Comparison of ENCODE assay signal across 8 mouse cellular contexts in the genomic region with DNA sequence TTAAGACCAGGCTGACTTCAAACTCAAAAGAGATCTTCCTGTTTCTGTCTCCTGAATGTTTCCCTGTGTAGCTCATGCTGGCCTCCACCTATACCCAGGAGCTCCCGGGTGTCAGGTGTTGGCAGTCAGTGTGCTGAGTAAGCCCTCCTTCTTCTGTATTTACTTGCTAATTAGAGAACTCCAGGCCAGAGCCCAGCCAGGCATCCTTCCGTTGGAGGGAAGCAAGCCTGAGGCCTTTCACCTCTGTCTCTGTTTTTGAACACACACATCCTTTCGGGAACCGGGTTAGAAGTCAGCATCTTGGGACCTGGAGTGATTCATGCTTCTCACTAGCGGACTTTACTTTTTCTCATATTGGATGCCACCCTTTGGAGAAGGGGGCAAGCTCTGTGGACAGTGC. TPM values are rescaled to one million over a fixed set of nuclear protein-coding genes. Genes with fewer than 3 reads are reported as not detected.
A peak's percentile ranks its signal among the peaks of the same experiment; 100 is the strongest.
DNase-seq lines count a peak whose midpoint lies in the region; ATAC-seq and TF ChIP-seq lines count a peak whose summit lies in the region.

No protein-coding gene starts in this region.

- WGBS in heart, postnatal 0 days, result 61% methylated on average over 5 of the region's 5 CpGs
- WGBS in embryonic facial prominence, embryonic 11.5 days, result 63% methylated on average over 5 of the region's 5 CpGs
- WGBS in kidney, embryonic 16.5 days, result 57% methylated on average over 5 of the region's 5 CpGs
- 63% methylated on average over 5 of the region's 5 CpGs for WGBS in midbrain, postnatal 0 days

- no peak for TF ChIP-seq CTCF in heart, postnatal 0 days (IDR thresholded peaks at IDR 0.05; ENCODE audit: low read depth)
- TF ChIP-seq CTCF in midbrain, postnatal 0 days (IDR thresholded peaks at IDR 0.05), result no peak

- no peaks in the 10 kb centered on the region for H3K9me3 ChIP-seq in heart, postnatal 0 days (replicated peaks; ENCODE audit: control insufficient read depth, low read length)
- H3K9me3 ChIP-seq in embryonic facial prominence, embryonic 11.5 days (replicated peaks; ENCODE audit: control insufficient read depth, low read length), result no peaks in the 10 kb centered on the region
- no peaks in the 10 kb centered on the region for H3K9me3 ChIP-seq in kidney, embryonic 16.5 days (ENCODE audit: low read length)
- no peaks in the 10 kb centered on the region for H3K9me3 ChIP-seq in midbrain, postnatal 0 days (ENCODE audit: low read length)

- H3K27me3 ChIP-seq in heart, postnatal 0 days (ENCODE audit: control insufficient read depth, insufficient read depth, low read length), result no peaks in the 10 kb centered on the region
- no peaks in the 10 kb centered on the region for H3K27me3 ChIP-seq in embryonic facial prominence, embryonic 11.5 days (ENCODE audit: control insufficient read depth, insufficient read depth, low read length)
- H3K27me3 ChIP-seq in kidney, embryonic 16.5 days (ENCODE audit: insufficient read depth, low read length), result no peaks in the 10 kb centered on the region
- H3K27me3 ChIP-seq in midbrain, postnatal 0 days (ENCODE audit: insufficient read depth, low read length), result no peaks in the 10 kb centered on the region

- peak overlapping the region; percentile 97 for H3K27ac ChIP-seq in heart, postnatal 0 days (ENCODE audit: low read depth)
- H3K27ac ChIP-seq in embryonic facial prominence, embryonic 11.5 days (replicated peaks; ENCODE audit: low read depth, low read length), result no peak overlapping the region
- H3K27ac ChIP-seq in kidney, embryonic 16.5 days (ENCODE audit: low read length), result 0 out of 2 replicates have a peak overlapping the region, but pooled peaks have one; percentile 9
- no peak overlapping the region for H3K27ac ChIP-seq in midbrain, postnatal 0 days (ENCODE audit: low read depth, low read length)

- no peak for ATAC-seq in heart, postnatal 0 days (ENCODE audit: insufficient read depth, low read depth)
- no peak for ATAC-seq in embryonic facial prominence, embryonic 11.5 days (replicated peaks; ENCODE audit: insufficient number of reproducible peaks, low FRiP score, low TSS enrichment, low read depth)
- ATAC-seq in kidney, embryonic 16.5 days (ENCODE audit: low FRiP score, low TSS enrichment), result no peak
- no peak for ATAC-seq in midbrain, postnatal 0 days (ENCODE audit: low FRiP score)
- no peak for ATAC-seq in cerebellum, adult (ENCODE audit: insufficient number of reproducible peaks, low FRiP score, low TSS enrichment)

- no peak for DNase-seq in heart, postnatal 0 days (ENCODE audit: low spot score)
- DNase-seq in heart, adult 9 months (ENCODE audit: low spot score in 2 of 2), result no peak
- no peak for DNase-seq in embryonic facial prominence, embryonic 11.5 days (ENCODE audit: low spot score)
- no peak for DNase-seq in midbrain, postnatal 0 days (ENCODE audit: low spot score)
- DNase-seq in urinary bladder, adult 2 months (ENCODE audit: low spot score), result no peak
- DNase-seq in embryo, embryonic 10 days (ENCODE audit: low spot score), result no peak

- H3K36me3 ChIP-seq in heart, postnatal 0 days (replicated peaks; ENCODE audit: control insufficient read depth, insufficient read depth, low read length), result peaks cover 29% of the 10 kb centered on the region
- peaks cover 7% of the 10 kb centered on the region for H3K36me3 ChIP-seq in embryonic facial prominence, embryonic 11.5 days (replicated peaks; ENCODE audit: control insufficient read depth, insufficient read depth, low read depth, low read length)
- peaks cover 36% of the 10 kb centered on the region for H3K36me3 ChIP-seq in kidney, embryonic 16.5 days (ENCODE audit: insufficient read depth, low read length)
- peaks cover 13% of the 10 kb centered on the region for H3K36me3 ChIP-seq in midbrain, postnatal 0 days (ENCODE audit: insufficient read depth, low read length)

- peak overlapping the region; percentile 93 for H3K4me2 ChIP-seq in heart, postnatal 0 days (ENCODE audit: low read depth, low read length)
- H3K4me2 ChIP-seq in embryonic facial prominence, embryonic 11.5 days (ENCODE audit: low read depth, low read length), result peak overlapping the region; percentile 73
- peak overlapping the region; percentile 82 for H3K4me2 ChIP-seq in kidney, embryonic 16.5 days (replicated peaks; ENCODE audit: low read depth, low read length)
- peak overlapping the region; percentile 63 for H3K4me2 ChIP-seq in midbrain, postnatal 0 days (ENCODE audit: low read depth, low read length, poor library complexity, severe bottlenecking)

- peak overlapping the region; percentile 72 for H3K4me3 ChIP-seq in heart, postnatal 0 days (ENCODE audit: low read depth, low read length)
- peak overlapping the region; percentile 74; the same call in 1 of the 2 replicates for H3K4me3 ChIP-seq in embryonic facial prominence, embryonic 11.5 days (ENCODE audit: low read depth, low read length)
- H3K4me3 ChIP-seq in kidney, embryonic 16.5 days (ENCODE audit: low read length), result peak overlapping the region; percentile 64
- H3K4me3 ChIP-seq in midbrain, postnatal 0 days (ENCODE audit: low read depth, low read length), result peak overlapping the region; percentile 64; the same call in 1 of the 2 replicates

- H3K9ac ChIP-seq in heart, postnatal 0 days (replicated peaks; ENCODE audit: low read depth, low read length), result 0 out of 2 replicates have a peak overlapping the region, but pooled peaks have one; percentile 82
- no peak overlapping the region for H3K9ac ChIP-seq in embryonic facial prominence, embryonic 11.5 days (replicated peaks; ENCODE audit: low read length)
- peak overlapping the region; percentile 85 for H3K9ac ChIP-seq in kidney, embryonic 16.5 days (replicated peaks; ENCODE audit: low read length)
- H3K9ac ChIP-seq in midbrain, postnatal 0 days (replicated peaks; ENCODE audit: low read length, poor library complexity, severe bottlenecking), result 0 out of 2 replicates have a peak overlapping the region, but pooled peaks have one; percentile 84

- TF ChIP-seq EP300 in heart, postnatal 0 days (IDR thresholded peaks at IDR 0.05; ENCODE audit: low read depth), result no peak

- peaks cover 8% of the 10 kb centered on the region for H3K4me1 ChIP-seq in heart, postnatal 0 days (ENCODE audit: control insufficient read depth, insufficient read depth)
- H3K4me1 ChIP-seq in embryonic facial prominence, embryonic 11.5 days (ENCODE audit: control insufficient read depth, insufficient read depth, low read length), result no peaks in the 10 kb centered on the region
- H3K4me1 ChIP-seq in kidney, embryonic 16.5 days (ENCODE audit: insufficient read depth, low read length), result peaks cover 14% of the 10 kb centered on the region
- H3K4me1 ChIP-seq in midbrain, postnatal 0 days (ENCODE audit: insufficient read depth, low read length), result peaks cover 8% of the 10 kb centered on the region; the same call in 1 of the 2 replicates

RNA-seq across cellular contexts. Expression of a gene that starts 1.4 kb away (rescaled TPM):
- total RNA-seq in heart, postnatal 0 days (2014; rRNA removed; ENCODE audit: low replicate concordance), result not detected in 2 replicates
- polyA plus RNA-seq in heart, postnatal 0 days (2015; fragmentation: Nextera tagmentation; extraction: Ambion mirVana), result 6.8 and 13.7 TPM in 2 replicates
- 1.6 TPM in 1 of 2 replicates, not detected in the other for polyA plus RNA-seq in embryonic facial prominence, embryonic 11.5 days (2014; fragmentation: Nextera tagmentation; extraction: Ambion mirVana)
- polyA plus RNA-seq in kidney, embryonic 16.5 days (2015; fragmentation: Nextera tagmentation; extraction: Ambion mirVana), result 2.2 TPM in 1 of 2 replicates, not detected in the other
- not detected in 2 replicates for total RNA-seq in midbrain, postnatal 0 days (2014; rRNA removed)
- 6.9 and 10.5 TPM in 2 replicates for polyA plus RNA-seq in midbrain, postnatal 0 days (2015; fragmentation: Nextera tagmentation; extraction: Ambion mirVana)
- 0.89 and 23.6 TPM in 2 replicates for polyA plus RNA-seq in urinary bladder, adult 2 months (2012; rRNA removed)

RNA-seq across cellular contexts. Expression of a gene that starts 1.5 kb away (rescaled TPM):
- 112 and 128 TPM in 2 replicates for total RNA-seq in heart, postnatal 0 days (2014; rRNA removed; ENCODE audit: low replicate concordance)
- polyA plus RNA-seq in heart, postnatal 0 days (2015; fragmentation: Nextera tagmentation; extraction: Ambion mirVana), result 121 and 128 TPM in 2 replicates
- polyA plus RNA-seq in embryonic facial prominence, embryonic 11.5 days (2014; fragmentation: Nextera tagmentation; extraction: Ambion mirVana), result 382 and 410 TPM in 2 replicates
- polyA plus RNA-seq in kidney, embryonic 16.5 days (2015; fragmentation: Nextera tagmentation; extraction: Ambion mirVana), result 365 and 369 TPM in 2 replicates
- total RNA-seq in midbrain, postnatal 0 days (2014; rRNA removed), result 167 and 306 TPM in 2 replicates
- 385 and 389 TPM in 2 replicates for polyA plus RNA-seq in midbrain, postnatal 0 days (2015; fragmentation: Nextera tagmentation; extraction: Ambion mirVana)
- polyA plus RNA-seq in urinary bladder, adult 2 months (2012; rRNA removed), result 294 and 318 TPM in 2 replicates

RNA-seq across cellular contexts. Expression of a gene that starts 14.6 kb away (rescaled TPM):
- 54.1 and 56.4 TPM in 2 replicates for total RNA-seq in heart, postnatal 0 days (2014; rRNA removed; ENCODE audit: low replicate concordance)
- polyA plus RNA-seq in heart, postnatal 0 days (2015; fragmentation: Nextera tagmentation; extraction: Ambion mirVana), result 69.7 and 71.8 TPM in 2 replicates
- 41.2 and 44.1 TPM in 2 replicates for polyA plus RNA-seq in embryonic facial prominence, embryonic 11.5 days (2014; fragmentation: Nextera tagmentation; extraction: Ambion mirVana)
- polyA plus RNA-seq in kidney, embryonic 16.5 days (2015; fragmentation: Nextera tagmentation; extraction: Ambion mirVana), result 78.8 and 90.2 TPM in 2 replicates
- total RNA-seq in midbrain, postnatal 0 days (2014; rRNA removed), result 39.3 and 41.8 TPM in 2 replicates
- 67.2 and 70.6 TPM in 2 replicates for polyA plus RNA-seq in midbrain, postnatal 0 days (2015; fragmentation: Nextera tagmentation; extraction: Ambion mirVana)
- 42.8 and 47.7 TPM in 2 replicates for polyA plus RNA-seq in urinary bladder, adult 2 months (2012; rRNA removed)

RNA-seq across cellular contexts. Expression of a gene that starts 25.9 kb away (rescaled TPM):
- total RNA-seq in heart, postnatal 0 days (2014; rRNA removed; ENCODE audit: low replicate concordance), result 117 and 163 TPM in 2 replicates
- 117 and 119 TPM in 2 replicates for polyA plus RNA-seq in heart, postnatal 0 days (2015; fragmentation: Nextera tagmentation; extraction: Ambion mirVana)
- polyA plus RNA-seq in embryonic facial prominence, embryonic 11.5 days (2014; fragmentation: Nextera tagmentation; extraction: Ambion mirVana), result 89.2 and 95.6 TPM in 2 replicates
- polyA plus RNA-seq in kidney, embryonic 16.5 days (2015; fragmentation: Nextera tagmentation; extraction: Ambion mirVana), result 194 and 206 TPM in 2 replicates
- total RNA-seq in midbrain, postnatal 0 days (2014; rRNA removed), result 87.2 and 116 TPM in 2 replicates
- polyA plus RNA-seq in midbrain, postnatal 0 days (2015; fragmentation: Nextera tagmentation; extraction: Ambion mirVana), result 74.7 and 79.0 TPM in 2 replicates
- 457 and 472 TPM in 2 replicates for polyA plus RNA-seq in urinary bladder, adult 2 months (2012; rRNA removed)

Comparison
In these comparisons a context has a peak if more than half of its experiments do, and no peak if none do; other contexts are left out.
1. H3K27ac ChIP-seq: peak in heart, postnatal 0 days (single experiment) and kidney, embryonic 16.5 days (single experiment); none in embryonic facial prominence, embryonic 11.5 days (single experiment) and midbrain, postnatal 0 days (single experiment).
2. Peak in every context shown above with its lines, with median percentiles within 50 percentile points of each other: H3K4me2 ChIP-seq and H3K4me3 ChIP-seq.